In the genomic region with DNA sequence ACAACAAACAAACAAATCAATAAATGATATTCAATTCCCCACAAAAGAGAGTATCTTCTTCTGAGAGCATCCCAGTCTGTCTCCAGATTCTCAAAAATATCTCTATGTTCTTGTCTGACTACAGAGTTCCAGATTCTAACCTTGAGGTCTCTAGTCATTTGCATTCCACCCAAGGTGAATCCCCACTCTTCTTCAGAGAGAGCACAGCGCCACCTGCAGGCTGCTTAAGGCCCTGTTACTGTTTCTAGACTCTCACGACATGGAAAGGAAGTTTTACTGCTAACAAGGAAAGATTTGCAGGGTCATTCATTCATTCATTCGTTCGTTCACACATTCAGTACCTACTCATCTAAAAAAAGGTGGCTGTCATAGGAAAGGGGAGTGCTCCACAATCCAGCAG, we compare ENCODE assay signal across 9 mouse cellular contexts.
DNase-seq lines count a peak whose midpoint lies in the region; ATAC-seq lines count a peak whose summit lies in the region.
"Had no signal": no experiment of that assay in that cellular context is flagged by ENCODE, and none has a peak within 500 bp of the region (broad histone marks: within the 10 kb centered on the region; RNA-seq: fewer than 3 reads in every experiment).

No protein-coding gene starts in this region.

- no peaks in the 10 kb centered on the region for H3K9me3 ChIP-seq in midbrain, embryonic 13.5 days
- H3K9me3 ChIP-seq: hindbrain, embryonic 15.5 days had no signal

- peaks cover 34% of the 10 kb centered on the region for H3K27me3 ChIP-seq in midbrain, embryonic 13.5 days

- H3K27ac ChIP-seq in midbrain, embryonic 13.5 days, result no peak overlapping the region
- H3K27ac ChIP-seq: hindbrain, embryonic 15.5 days had no signal

- DNase-seq in kidney, adult 9 months, result peak; percentile 20
- no peak for DNase-seq in kidney, adult 11 months
- DNase-seq in CD4-positive helper T cell, adult 2 months (ENCODE audit: low read depth, low spot score), result peak; percentile 18
- DNase-seq in T-cell, adult 2 months (ENCODE audit: low spot score), result peak; percentile 13
- DNase-seq in lung, postnatal 14 days, result peak; percentile 40
- DNase-seq in urinary bladder, postnatal 4 days (ENCODE audit: low spot score in 2 of 2), result no peak
- DNase-seq in urinary bladder, adult 18-20 months (ENCODE audit: low spot score in 2 of 2), result no peak

- H3K36me3 ChIP-seq in midbrain, embryonic 13.5 days, result no peaks in the 10 kb centered on the region
- H3K36me3 ChIP-seq: hindbrain, embryonic 15.5 days had no signal

- H3K9ac ChIP-seq in midbrain, embryonic 13.5 days (replicated peaks), result no peak overlapping the region
- H3K9ac ChIP-seq: hindbrain, embryonic 15.5 days had no signal

- no peak for ATAC-seq in midbrain, embryonic 13.5 days

- WGBS in midbrain, embryonic 13.5 days, result 56% methylated on average over 4 of the region's 4 CpGs

- no peak overlapping the region for H3K4me3 ChIP-seq in midbrain, embryonic 13.5 days (replicated peaks)
- H3K4me3 ChIP-seq: hindbrain, embryonic 15.5 days had no signal

- H3K4me2 ChIP-seq in midbrain, embryonic 13.5 days (replicated peaks), result no peak overlapping the region
- H3K4me2 ChIP-seq: hindbrain, embryonic 15.5 days had no signal

- H3K4me1 ChIP-seq in midbrain, embryonic 13.5 days (replicated peaks), result peaks cover 2% of the 10 kb centered on the region

Comparison
In these comparisons a context has a peak if more than half of its experiments do, and no peak if none do; other contexts are left out.
1. DNase-seq: peak in kidney, adult 9 months (single experiment), CD4-positive helper T cell, adult 2 months (single experiment), T-cell, adult 2 months (single experiment) and lung, postnatal 14 days (single experiment); none in kidney, adult 11 months (single experiment), urinary bladder, postnatal 4 days (0 of 2) and urinary bladder, adult 18-20 months (0 of 2).